Mouse (Mus musculus) R1 (cell line): ENCODE measurements around the gene Cep57.

Experiments
- DNase-seq: peaks from one replicate; pipeline ENCODE4 v3.0.0-alpha.2; 2018; ENCODE audit warnings: low read depth, low spot score

The Cep57 gene

GRCm38 (mm10) chr9:13826832-13827405 is at the start of gene Cep57:
Cep57 (minus strand) TSS chr9:13827107.
- DNase-seq = peak; percentile 99

GRCm38 (mm10) chr9:13875340-13875739 is 48.4 kb upstream of the Cep57 start:
- DNase-seq = no peak

GRCm38 (mm10) chr9:13874359-13874758 is 47.5 kb upstream of the Cep57 start:
- DNase-seq = peak; percentile 35

GRCm38 (mm10) chr9:13871631-13872030 is 44.7 kb upstream of the Cep57 start:
- DNase-seq = no peak

GRCm38 (mm10) chr9:13867646-13868045 is 40.7 kb upstream of the Cep57 start:
- DNase-seq = no peak

GRCm38 (mm10) chr9:13856777-13857176 is 29.9 kb upstream of the Cep57 start:
- DNase-seq = no peak

- DNase-seq = no peak
These were observed 29.3 kb upstream of the Cep57 start for GRCm38 (mm10) chr9:13856247-13856646.

GRCm38 (mm10) chr9:13853876-13854275 is 27.0 kb upstream of the Cep57 start:
- no peak for DNase-seq

GRCm38 (mm10) chr9:13848481-13849480 is 21.9 kb upstream of the Cep57 start:
- DNase-seq = peak; percentile 73

GRCm38 (mm10) chr9:13847591-13847990 is 20.7 kb upstream of the Cep57 start:
- no peak for DNase-seq

- no peak for DNase-seq
These were observed 9.8 kb upstream of the Cep57 start for GRCm38 (mm10) chr9:13836726-13837125.

- DNase-seq = no peak
These were observed 8.3 kb upstream of the Cep57 start for GRCm38 (mm10) chr9:13835256-13835655.

- DNase-seq = peak; percentile 87
These were observed 1.2 kb upstream of the Cep57 start for GRCm38 (mm10) chr9:13828087-13828441.

- peak; percentile 100 for DNase-seq
These were observed 639 bp upstream of the Cep57 start, which contains the start of gene Fam76b for GRCm38 (mm10) chr9:13827406-13828086. Fam76b (plus strand) TSS chr9:13827716.

GRCm38 (mm10) chr9:13826391-13826805 is 509 bp downstream of the Cep57 start:
- peak; percentile 87 for DNase-seq

GRCm38 (mm10) chr9:13825896-13826295 is 1.0 kb downstream of the Cep57 start:
- DNase-seq = no peak

GRCm38 (mm10) chr9:13820774-13821173 is 6.1 kb downstream of the Cep57 start:
- no peak for DNase-seq

GRCm38 (mm10) chr9:13818369-13818768 is 8.5 kb downstream of the Cep57 start:
- no peak for DNase-seq

GRCm38 (mm10) chr9:13809937-13810336 is 17.0 kb downstream of the Cep57 start:
- DNase-seq = peak; percentile 49

- no peak for DNase-seq
These were observed 19.2 kb downstream of the Cep57 start for GRCm38 (mm10) chr9:13807657-13808056.

GRCm38 (mm10) chr9:13806854-13807253 is 20.1 kb downstream of the Cep57 start:
- no peak for DNase-seq

GRCm38 (mm10) chr9:13804480-13804879 is 22.4 kb downstream of the Cep57 start:
- DNase-seq = no peak
